Mouse (Mus musculus) layer of hippocampus, postnatal 10 days (tissue): ENCODE data around the gene Olfr551. TPM values are rescaled to one million over a fixed set of nuclear protein-coding genes. Genes with fewer than 3 reads are reported as not detected.
"Not testable (repeated sequence)": the region's sequence is repeated elsewhere in the genome, so short reads cannot be mapped to it uniquely, and the experiment has no call there.

ENCODE experiments used
- DNase-seq, 2 experiments: peaks; one replicate each; pipeline ENCODE4 v3.0.0; 2021; ENCODE audit warnings: low spot score in 2 of 2
- long read RNA-seq: library from polyadenylated mRNA; stranded (forward); transcript quantifications from one replicate; pipeline ENCODE4 v2.0.0, GENCODE M21; 2023
- total RNA-seq, 2 experiments: library from RNA; stranded (reverse); gene quantifications; 2 replicates each; pipeline ENCODE4 v1.2.3; 2021

Olfr551 gene
- total RNA-seq, result not detected
- long read RNA-seq, result 0 reads

- DNase-seq, result no peak
These were observed at the start of gene Olfr551 for GRCm38 (mm10) chr7:102591786-102592185. Olfr551 (minus strand) TSS chr7:102591886.

DNA sequence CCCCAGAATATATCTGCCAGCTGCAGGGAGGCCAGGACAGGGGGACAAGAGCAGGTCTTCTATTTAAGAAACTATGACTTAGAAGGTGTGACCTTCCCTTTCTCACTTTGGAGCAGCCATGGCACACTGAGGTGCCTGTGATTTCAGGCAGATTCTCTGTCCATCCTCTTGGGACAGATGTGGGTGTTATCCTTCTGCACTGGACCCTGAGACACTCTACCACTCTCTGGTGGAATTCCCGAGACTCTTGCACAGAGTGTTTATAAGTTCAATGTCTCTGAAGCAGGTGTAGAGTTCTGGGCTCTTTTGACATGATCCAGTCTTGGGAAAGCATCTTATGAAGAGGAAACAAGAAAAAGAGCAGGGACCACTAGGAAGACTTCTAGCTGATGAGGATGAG, 46.4 kb upstream of the Olfr551 start, which contains the start of gene Olfr554:
Gene Olfr554, plus strand, starts transcription at position 301 of the 400 bp plus-strand sequence.
- DNase-seq, result no peak

GRCm38 (mm10) chr7:102636665-102637064, 45.0 kb upstream of the Olfr551 start:
- peak; percentile 19 to 33 for DNase-seq

- not testable (repeated sequence) for DNase-seq
These were observed 28.7 kb upstream of the Olfr551 start for GRCm38 (mm10) chr7:102620368-102620767.

GRCm38 (mm10) chr7:102619608-102620007, 27.9 kb upstream of the Olfr551 start:
- DNase-seq, result no peak

GRCm38 (mm10) chr7:102618118-102618517, 26.4 kb upstream of the Olfr551 start, which contains the start of gene Olfr553:
Olfr553 (minus strand) TSS chr7:102618218.
- no peak for DNase-seq

DNA sequence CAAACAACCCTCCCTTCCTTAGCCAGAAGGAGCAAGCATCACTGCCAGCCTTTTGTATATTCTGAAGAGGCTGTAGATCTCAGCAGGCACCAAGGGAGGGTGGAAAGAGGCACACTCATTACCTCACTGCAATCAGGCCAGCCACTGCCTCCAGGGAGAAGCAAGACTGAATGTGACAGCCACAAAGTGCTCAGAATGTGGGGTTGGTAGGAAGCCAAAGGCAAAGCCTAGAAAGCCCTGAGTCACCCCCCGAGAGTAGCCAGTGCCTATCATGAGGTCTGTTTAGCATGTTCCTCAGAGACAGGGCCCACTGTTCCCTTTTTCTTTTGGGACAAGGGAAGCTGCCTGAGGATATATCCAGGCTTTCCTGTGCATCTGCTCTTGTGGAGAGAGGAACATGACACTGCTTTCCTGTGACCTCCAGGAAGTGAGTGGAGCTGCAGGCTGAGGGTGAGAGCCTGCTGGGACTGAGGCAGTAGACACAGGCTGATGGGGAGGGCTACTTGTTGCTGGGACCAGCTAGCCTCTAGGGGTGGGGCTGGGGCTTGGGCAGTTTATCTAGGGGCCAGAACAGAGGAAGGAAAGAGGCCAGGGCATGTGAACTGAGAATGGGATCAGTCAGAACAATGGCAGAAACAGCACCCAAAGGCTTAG, 5.8 kb upstream of the Olfr551 start, which contains the start of gene Olfr552:
Gene Olfr552, plus strand, starts transcription at position 393 of the 654 bp plus-strand sequence.
- no peak for DNase-seq

- DNase-seq, result no peak
These were observed 15.7 kb downstream of the Olfr551 start for GRCm38 (mm10) chr7:102575998-102576397.

DNA sequence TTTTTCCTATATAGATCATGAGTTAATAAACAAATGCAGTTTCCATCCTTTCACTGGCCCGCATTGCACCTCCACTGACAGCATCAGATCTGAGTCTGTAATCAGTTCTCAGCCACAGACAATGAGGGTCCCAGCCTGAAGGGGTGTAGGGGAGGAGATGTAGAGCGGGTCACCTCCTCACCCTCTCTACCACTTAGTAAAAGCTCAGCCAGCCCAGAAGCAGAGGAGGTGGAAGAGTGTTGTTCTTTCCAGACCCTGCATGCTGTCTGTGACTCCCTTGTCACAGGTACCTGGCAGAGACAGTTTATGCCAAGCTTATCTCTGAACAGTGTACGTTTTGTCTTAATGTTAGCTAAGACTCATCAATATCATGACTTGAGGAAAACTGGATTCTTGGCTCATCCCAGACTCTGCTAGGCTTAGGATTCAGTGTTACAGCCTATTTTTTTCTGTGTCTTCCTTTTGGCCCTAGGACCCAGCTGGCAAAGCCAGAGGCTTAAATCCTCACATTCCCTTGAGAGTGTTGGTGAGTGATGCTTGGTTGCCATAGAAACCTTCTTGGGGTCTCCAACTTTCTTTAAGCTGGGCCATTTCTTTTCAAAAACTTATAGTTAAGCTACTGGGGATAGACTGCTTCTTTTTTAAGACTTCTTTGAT, 18.4 kb downstream of the Olfr551 start:
- no peak for DNase-seq

- no peak for DNase-seq
These were observed 20.5 kb downstream of the Olfr551 start, which contains the start of gene Olfr550 for GRCm38 (mm10) chr7:102571142-102571541. Olfr550 (plus strand) TSS chr7:102571442.

- DNase-seq, result no peak
These were observed 25.5 kb downstream of the Olfr551 start for GRCm38 (mm10) chr7:102566219-102566618.

DNA sequence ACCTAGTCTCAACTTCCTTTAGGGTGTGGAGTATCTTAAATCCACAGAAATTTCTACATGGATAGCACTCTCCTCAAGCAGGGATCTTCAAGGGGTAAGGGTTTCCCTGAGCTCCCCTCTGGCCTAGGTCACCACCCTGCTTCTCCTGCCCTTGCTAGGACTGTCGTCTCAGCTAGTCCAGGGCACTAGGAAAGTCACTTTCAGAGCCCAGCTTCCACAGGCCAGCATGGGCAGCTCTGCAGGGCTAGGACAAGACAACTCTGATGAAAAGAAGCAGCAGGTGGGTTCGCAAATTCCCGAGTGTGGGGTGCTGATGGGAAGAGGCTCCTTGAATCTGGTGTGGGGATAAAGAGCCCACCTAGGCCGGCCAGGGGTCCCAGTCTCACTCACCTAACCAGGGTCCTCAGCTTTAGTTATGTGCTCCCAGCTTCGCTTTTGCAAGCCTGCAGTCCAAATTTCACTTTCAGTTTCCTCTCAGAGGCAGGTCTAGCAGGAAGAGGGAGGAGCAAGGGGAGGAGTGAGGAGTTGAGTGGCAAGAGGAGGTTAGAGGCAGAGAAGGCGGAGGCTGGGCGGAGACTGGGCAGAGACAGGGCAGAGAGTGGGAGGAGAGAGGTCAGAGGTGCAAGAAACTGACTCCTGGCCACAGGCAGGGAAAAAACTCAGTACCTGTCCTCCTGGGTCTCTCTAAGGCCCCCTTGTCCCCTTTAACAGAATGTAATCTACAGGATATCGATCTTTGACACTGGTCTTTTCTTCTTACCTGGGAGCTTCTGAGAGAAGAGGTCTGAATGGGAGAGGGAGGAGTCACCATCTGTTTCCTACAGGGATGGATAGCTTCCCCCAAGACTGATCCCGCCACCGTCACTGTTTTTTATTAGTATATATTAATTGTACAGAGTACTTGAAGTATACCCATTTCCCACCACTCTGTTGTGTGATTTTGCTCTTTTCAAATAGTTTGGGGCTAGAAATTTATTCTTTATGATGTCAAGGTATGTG, 26.4 kb downstream of the Olfr551 start, which contains the start of gene Trim21:
Gene Trim21, minus strand, starts transcription at position 488 of the 999 bp plus-strand sequence.
- DNase-seq, result peak; percentile 49 to 64

DNA sequence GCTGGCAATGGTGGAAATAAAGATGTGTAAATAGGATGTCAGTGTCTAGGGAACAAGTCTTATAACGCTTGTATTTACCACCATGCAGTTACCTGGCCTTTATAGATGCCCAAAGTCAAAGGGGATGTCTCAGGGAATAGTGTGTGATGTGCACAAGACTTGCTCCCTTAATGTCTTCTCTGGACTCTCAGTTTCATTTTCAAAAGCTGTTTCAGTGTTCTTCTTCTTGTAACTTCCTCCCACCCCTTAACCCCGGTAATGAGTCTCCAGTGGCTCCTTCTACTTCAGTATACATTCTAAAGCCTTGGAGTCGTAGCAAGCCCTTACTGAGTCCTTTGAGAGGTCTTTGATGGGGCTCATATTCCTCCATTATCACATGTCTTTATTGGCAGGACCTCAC, 38.4 kb downstream of the Olfr551 start:
- no peak for DNase-seq

GRCm38 (mm10) chr7:102549570-102549969, 42.1 kb downstream of the Olfr551 start, which contains the start of gene Olfr549:
Olfr549 (plus strand) TSS chr7:102549870.
- no peak for DNase-seq

DNA sequence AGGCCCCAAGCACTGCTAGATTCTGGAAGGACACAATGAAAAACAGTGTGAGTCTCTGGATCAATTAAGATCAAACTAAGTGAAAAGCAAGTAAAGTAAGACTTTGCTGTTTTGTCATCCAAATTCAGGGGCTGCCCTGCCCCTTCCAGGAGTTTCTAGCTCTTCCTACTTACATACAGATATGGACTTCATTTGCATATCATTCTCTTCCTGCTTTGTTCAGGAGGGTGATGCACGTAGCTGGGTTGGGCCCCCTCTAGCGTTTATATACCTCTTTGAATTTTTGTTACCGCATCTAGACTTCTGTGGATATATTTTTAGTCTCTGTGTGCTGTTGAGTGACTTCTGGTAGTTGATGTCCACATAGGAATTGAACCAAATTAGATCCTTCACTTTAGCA, 50.4 kb downstream of the Olfr551 start:
- DNase-seq, result no peak

GRCm38 (mm10) chr7:102540596-102540995, 51.1 kb downstream of the Olfr551 start, which contains the start of gene Olfr548-ps1:
Olfr548-ps1 (plus strand) TSS chr7:102540896.
- DNase-seq, result no peak

DNA sequence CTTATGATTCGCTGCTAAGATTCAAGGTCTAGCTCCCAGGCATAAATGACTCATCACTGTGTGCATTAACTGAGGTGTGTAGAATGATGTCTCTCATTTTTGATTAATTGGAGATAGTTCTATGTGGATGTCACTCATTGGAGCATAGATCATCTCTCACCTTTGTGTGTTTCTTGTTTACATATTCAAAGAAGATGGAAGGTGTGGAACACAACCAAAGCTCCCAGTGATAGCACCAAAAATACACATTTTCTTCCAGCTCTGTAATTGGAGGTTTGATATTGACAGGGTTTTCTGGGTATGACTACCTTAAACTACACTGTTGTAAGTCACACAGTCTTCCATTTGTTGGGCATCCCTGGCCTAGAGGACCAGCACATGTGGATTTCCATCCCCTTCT, 57.2 kb downstream of the Olfr551 start, which contains the start of gene Olfr547:
Gene Olfr547, plus strand, starts transcription at position 301 of the 400 bp plus-strand sequence.
- no peak for DNase-seq
